Mouse (Mus musculus) stomach, postnatal 0 days (tissue): ENCODE data around the gene Chst3.

ENCODE experiments used
- CTCF ChIP-seq: IDR thresholded peaks from 2 replicates; pipeline ENCODE4 v1.5.1; 2016; ENCODE audit warnings: antibody characterized with exemption, low read depth, mild to moderate bottlenecking, moderate library complexity
- EP300 ChIP-seq: optimal IDR thresholded peaks from 2 replicates; pipeline ENCODE3; 2016; ENCODE audit warnings: antibody characterized with exemption

DNA sequence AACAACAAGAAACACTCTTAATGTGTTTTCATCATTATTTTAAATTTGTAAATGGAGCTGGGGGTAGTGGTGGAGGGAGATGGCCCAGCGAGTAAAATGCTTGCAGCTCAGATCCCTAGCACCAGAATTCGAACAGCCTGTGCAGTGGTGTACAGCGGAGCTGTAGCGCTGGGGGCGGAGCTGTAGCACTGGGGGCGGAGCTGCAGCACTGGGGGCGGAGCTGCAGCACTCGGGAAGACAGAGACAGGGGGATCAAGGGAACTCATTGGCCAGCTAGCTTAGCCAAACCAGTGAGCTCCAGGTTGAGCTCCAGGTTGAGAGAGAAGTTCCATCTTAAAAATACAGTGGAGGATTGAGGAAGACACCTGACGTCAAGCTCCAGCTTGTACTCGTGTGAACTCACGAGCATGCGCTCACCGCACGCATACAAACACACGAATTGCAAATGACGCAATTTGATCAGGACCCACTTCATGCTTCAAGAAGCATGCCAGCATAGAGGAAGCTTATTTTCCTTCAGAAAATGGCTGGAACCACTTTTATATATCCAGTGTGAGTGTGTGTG, 38.3 kb upstream of the Chst3 start:
- no peak for TF ChIP-seq CTCF
- TF ChIP-seq EP300 = no peak
